16 mouse cellular contexts compared by ENCODE assay signal in the genomic region with DNA sequence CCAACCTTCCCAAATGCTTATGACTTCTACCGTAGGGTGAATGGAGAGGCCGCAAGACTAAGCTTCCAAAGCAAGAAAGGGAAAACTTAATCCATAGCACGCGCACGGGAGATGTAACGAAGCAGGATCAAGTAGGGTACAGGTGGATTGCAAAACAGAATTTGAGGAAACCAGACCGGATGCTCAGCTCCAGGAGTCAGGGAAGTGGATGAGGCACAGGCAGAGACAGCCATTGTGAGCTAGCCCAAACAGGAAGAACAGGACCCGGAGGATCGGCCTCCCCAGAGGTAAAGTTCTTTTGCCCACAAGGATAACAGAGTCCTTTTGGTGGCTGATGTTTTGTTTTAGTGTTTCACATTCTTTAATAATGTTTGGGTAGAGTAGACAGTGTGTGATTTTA.
"Had no signal": no experiment of that assay in that cellular context is flagged by ENCODE, and none has a peak within 500 bp of the region (broad histone marks: within the 10 kb centered on the region; RNA-seq: fewer than 3 reads in every experiment).

No protein-coding gene starts in this region.

- H3K27ac ChIP-seq: neural tube, embryonic 15.5 days; stomach, embryonic 15.5 days; stomach, postnatal 0 days had no signal

- H3K4me3 ChIP-seq: neural tube, embryonic 13.5 days; neural tube, embryonic 15.5 days; stomach, embryonic 15.5 days had no signal

- DNase-seq: retina, postnatal 1 day; right cerebral cortex, adult 18-20 months; right cerebral cortex, postnatal 14 days; right cerebral cortex, postnatal 25 days; right cerebral cortex, postnatal 4 days; spleen, adult 18-20 months; thymus, adult 18-20 months; thymus, adult 2 months; thymus, postnatal 14 days; thymus, postnatal 25 days; thymus, postnatal 36 days; thymus, postnatal 4 days had no signal

- H3K4me1 ChIP-seq: stomach, embryonic 15.5 days had no signal

- H3K9me3 ChIP-seq: neural tube, embryonic 13.5 days; neural tube, embryonic 15.5 days; stomach, embryonic 15.5 days had no signal

- H3K9ac ChIP-seq: neural tube, embryonic 13.5 days; neural tube, embryonic 15.5 days; stomach, embryonic 15.5 days had no signal

- H3K27me3 ChIP-seq: neural tube, embryonic 13.5 days; neural tube, embryonic 15.5 days; stomach, embryonic 15.5 days had no signal

- H3K4me2 ChIP-seq: neural tube, embryonic 13.5 days; neural tube, embryonic 15.5 days; stomach, embryonic 15.5 days had no signal

- H3K36me3 ChIP-seq: neural tube, embryonic 13.5 days; neural tube, embryonic 15.5 days; stomach, embryonic 15.5 days had no signal
